Mouse (Mus musculus): ENCODE data around the gene Mcm3ap. TPM values are rescaled to one million over a fixed set of nuclear protein-coding genes. Genes with fewer than 3 reads are reported as not detected.

The Mcm3ap gene
- polyA plus RNA-seq, 1 experiment, result 16.6 TPM

DNA sequence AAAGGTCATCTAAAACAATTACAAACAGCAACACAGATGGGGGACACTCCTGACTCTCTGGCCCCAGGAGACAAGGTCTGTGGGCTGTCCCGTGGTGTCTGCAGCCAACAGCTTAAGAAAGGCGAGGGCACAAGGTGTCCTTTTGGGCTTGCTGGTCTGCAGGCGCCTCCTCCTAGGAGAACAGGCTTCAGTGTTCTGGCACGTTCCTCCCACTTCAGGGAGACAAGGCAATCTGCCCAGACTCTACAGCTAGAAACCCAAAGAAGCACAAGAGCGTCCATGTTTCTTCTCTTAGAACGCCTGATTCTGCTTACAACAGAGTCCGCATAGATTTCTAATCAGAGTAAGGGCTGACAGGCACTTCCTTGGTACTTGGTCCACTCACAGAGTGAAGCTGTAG lies 6.4 kb upstream of the Mcm3ap start:
- no peaks in the 10 kb centered on the region for H3K4me1 ChIP-seq (ENCODE audit: control insufficient read depth, insufficient read depth, insufficient read length)
- no peak for TF ChIP-seq POLR2A (IDR thresholded peaks at IDR 0.05; ENCODE audit: low read depth, low read length)
- no peak for TF ChIP-seq CTCF (IDR thresholded peaks at IDR 0.05; ENCODE audit: extremely low read depth, insufficient read depth, insufficient read length, insufficient replicate concordance)
- 95% methylated on average over 7 of the region's 7 CpGs for WGBS

DNA sequence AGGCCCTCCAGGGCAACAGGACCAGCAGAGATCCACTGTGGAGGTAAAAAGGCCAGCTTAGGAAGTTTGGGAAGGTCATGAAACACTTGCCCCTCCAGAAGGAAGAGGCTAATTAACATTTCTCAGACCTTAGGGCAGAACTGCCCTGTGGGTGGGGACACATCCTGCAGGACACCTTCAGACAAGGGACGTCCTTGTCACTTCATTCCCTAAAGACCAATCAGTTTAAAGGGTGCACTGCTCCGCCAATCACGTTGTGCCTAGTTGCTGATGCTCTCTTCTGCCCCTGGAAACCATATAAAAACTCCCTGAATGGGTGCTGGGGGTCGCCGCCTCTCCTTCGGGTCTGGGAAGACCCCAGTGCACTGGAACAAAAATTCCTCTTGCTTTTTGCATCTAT lies 6.0 kb upstream of the Mcm3ap start:
- Histone ChIP-seq H3K27ac (ENCODE audit: insufficient read depth, low read length) (no peak overlapping the region), H3K27me3 (ENCODE audit: control insufficient read depth, insufficient read depth, low read length) (no peaks in the 10 kb centered on the region), H3K36me3 (ENCODE audit: control insufficient read depth, insufficient read depth, low read length) (0 out of 2 replicates have a peak, but pooled peaks cover 3% of the 10 kb centered on the region), H3K4me1 (ENCODE audit: control insufficient read depth, insufficient read depth, insufficient read length) (no peaks in the 10 kb centered on the region), H3K4me3 (ENCODE audit: extremely low read depth, insufficient read depth, insufficient read length) (no peak overlapping the region)
- TF ChIP-seq CTCF (IDR thresholded peaks at IDR 0.05; ENCODE audit: extremely low read depth, insufficient read depth, insufficient read length, insufficient replicate concordance), result no peak
- no peak for TF ChIP-seq POLR2A (IDR thresholded peaks at IDR 0.05; ENCODE audit: low read depth, low read length)
- no peak for DNase-seq (ENCODE audit: low read depth in 1 of 2, low spot score in 2 of 2)
- 91% methylated on average over 6 of the region's 6 CpGs for WGBS

More for the DNA sequence above, 6.4 kb upstream of the Mcm3ap start:
- no peak overlapping the region for H3K4me3 ChIP-seq (ENCODE audit: extremely low read depth, insufficient read depth, insufficient read length)
- H3K36me3 ChIP-seq (ENCODE audit: control insufficient read depth, insufficient read depth, low read length), result 0 out of 2 replicates have a peak, but pooled peaks cover 3% of the 10 kb centered on the region
- no peak for DNase-seq (ENCODE audit: low read depth in 1 of 2, low spot score in 2 of 2)
- H3K27ac ChIP-seq (ENCODE audit: insufficient read depth, low read length), result no peak overlapping the region
- H3K27me3 ChIP-seq (ENCODE audit: control insufficient read depth, insufficient read depth, low read length), result no peaks in the 10 kb centered on the region

GRCm38 (mm10) chr10:76473759-76474158 lies 5.0 kb downstream of the Mcm3ap start:
- 88% methylated on average over 5 of the region's 5 CpGs for WGBS
- no peaks in the 10 kb centered on the region; the same call in 1 of the 2 replicates for H3K4me1 ChIP-seq (ENCODE audit: control insufficient read depth, insufficient read depth, insufficient read length)
- H3K36me3 ChIP-seq (ENCODE audit: control insufficient read depth, insufficient read depth, low read length), result peaks cover 43% of the 10 kb centered on the region
- no peak overlapping the region for H3K27ac ChIP-seq (ENCODE audit: insufficient read depth, low read length)
- H3K27me3 ChIP-seq (ENCODE audit: control insufficient read depth, insufficient read depth, low read length), result no peaks in the 10 kb centered on the region
- no peak for DNase-seq (ENCODE audit: low read depth in 1 of 2, low spot score in 2 of 2)
- TF ChIP-seq POLR2A (IDR thresholded peaks at IDR 0.05; ENCODE audit: low read depth, low read length), result no peak
- TF ChIP-seq CTCF (IDR thresholded peaks at IDR 0.05; ENCODE audit: extremely low read depth, insufficient read depth, insufficient read length, insufficient replicate concordance), result no peak
- no peak overlapping the region for H3K4me3 ChIP-seq (ENCODE audit: extremely low read depth, insufficient read depth, insufficient read length)

GRCm38 (mm10) chr10:76480851-76481250 lies 12.1 kb downstream of the Mcm3ap start:
- no peak for DNase-seq (ENCODE audit: low read depth in 1 of 2, low spot score in 2 of 2)
- H3K36me3 ChIP-seq (ENCODE audit: control insufficient read depth, insufficient read depth, low read length), result peaks cover 56% of the 10 kb centered on the region
- WGBS, result 93% methylated on average over 13 of the region's 13 CpGs

DNA sequence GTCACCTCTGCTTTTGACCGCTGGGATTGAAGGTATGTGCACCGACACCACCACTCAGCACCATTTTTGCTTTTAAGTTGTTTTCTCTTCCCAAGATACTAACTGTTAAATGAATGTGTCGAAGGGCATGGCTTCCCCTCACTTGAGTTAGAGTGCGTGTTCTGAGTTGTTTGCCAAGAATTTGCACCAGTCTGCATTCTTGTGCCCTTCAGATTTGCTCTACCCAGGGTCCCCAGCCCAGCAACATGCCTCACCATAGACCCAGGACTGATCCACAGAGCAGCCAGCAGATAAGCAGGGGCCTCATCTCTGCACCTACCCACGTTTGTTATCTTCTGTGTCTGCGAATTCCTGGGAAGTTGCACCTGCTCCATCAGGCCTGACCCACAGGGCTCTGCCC lies 12.8 kb downstream of the Mcm3ap start:
- no peaks in the 10 kb centered on the region for H3K4me1 ChIP-seq (ENCODE audit: control insufficient read depth, insufficient read depth, insufficient read length)
- peaks cover 59% of the 10 kb centered on the region for H3K36me3 ChIP-seq (ENCODE audit: control insufficient read depth, insufficient read depth, low read length)
- DNase-seq (ENCODE audit: low read depth in 1 of 2, low spot score in 2 of 2), result no peak
- H3K27ac ChIP-seq (ENCODE audit: insufficient read depth, low read length), result no peak overlapping the region
- 93% methylated on average over 6 of the region's 6 CpGs for whole genome bisulfite sequencing
- no peak for TF ChIP-seq POLR2A (IDR thresholded peaks at IDR 0.05; ENCODE audit: low read depth, low read length)
- no peaks in the 10 kb centered on the region for H3K27me3 ChIP-seq (ENCODE audit: control insufficient read depth, insufficient read depth, low read length)
- no peak overlapping the region for H3K4me3 ChIP-seq (ENCODE audit: extremely low read depth, insufficient read depth, insufficient read length)

More at GRCm38 (mm10) chr10:76480851-76481250, 12.1 kb downstream of the Mcm3ap start:
- no peaks in the 10 kb centered on the region for H3K4me1 ChIP-seq (ENCODE audit: control insufficient read depth, insufficient read depth, insufficient read length)
- H3K27ac ChIP-seq (ENCODE audit: insufficient read depth, low read length), result no peak overlapping the region
- no peak overlapping the region for H3K4me3 ChIP-seq (ENCODE audit: extremely low read depth, insufficient read depth, insufficient read length)
- H3K27me3 ChIP-seq (ENCODE audit: control insufficient read depth, insufficient read depth, low read length), result no peaks in the 10 kb centered on the region
- TF ChIP-seq CTCF (IDR thresholded peaks at IDR 0.05; ENCODE audit: extremely low read depth, insufficient read depth, insufficient read length, insufficient replicate concordance), result no peak
- TF ChIP-seq POLR2A (IDR thresholded peaks at IDR 0.05; ENCODE audit: low read depth, low read length), result no peak

- peaks cover 62% of the 10 kb centered on the region for H3K36me3 ChIP-seq (ENCODE audit: control insufficient read depth, insufficient read depth, low read length)
- TF ChIP-seq POLR2A (IDR thresholded peaks at IDR 0.05; ENCODE audit: low read depth, low read length), result no peak
- no peak overlapping the region for H3K27ac ChIP-seq (ENCODE audit: insufficient read depth, low read length)
- DNase-seq (ENCODE audit: low read depth in 1 of 2, low spot score in 2 of 2), result no peak
- no peaks in the 10 kb centered on the region for H3K4me1 ChIP-seq (ENCODE audit: control insufficient read depth, insufficient read depth, insufficient read length)
- H3K4me3 ChIP-seq (ENCODE audit: extremely low read depth, insufficient read depth, insufficient read length), result no peak overlapping the region
- no peaks in the 10 kb centered on the region for H3K27me3 ChIP-seq (ENCODE audit: control insufficient read depth, insufficient read depth, low read length)
- whole genome bisulfite sequencing, result 85% methylated on average over 2 of the region's 2 CpGs
These were observed 17.6 kb downstream of the Mcm3ap start for GRCm38 (mm10) chr10:76486302-76486701.

GRCm38 (mm10) chr10:76488265-76488664 lies 19.5 kb downstream of the Mcm3ap start:
- H3K27ac ChIP-seq (ENCODE audit: insufficient read depth, low read length), result no peak overlapping the region
- no peak overlapping the region for H3K4me3 ChIP-seq (ENCODE audit: extremely low read depth, insufficient read depth, insufficient read length)
- DNase-seq (ENCODE audit: low read depth in 1 of 2, low spot score in 2 of 2), result no peak
- TF ChIP-seq CTCF (IDR thresholded peaks at IDR 0.05; ENCODE audit: extremely low read depth, insufficient read depth, insufficient read length, insufficient replicate concordance), result no peak
- no peak for TF ChIP-seq POLR2A (IDR thresholded peaks at IDR 0.05; ENCODE audit: low read depth, low read length)
- 82% methylated on average over 8 of the region's 8 CpGs for WGBS
- no peaks in the 10 kb centered on the region for H3K4me1 ChIP-seq (ENCODE audit: control insufficient read depth, insufficient read depth, insufficient read length)
- H3K27me3 ChIP-seq (ENCODE audit: control insufficient read depth, insufficient read depth, low read length), result no peaks in the 10 kb centered on the region
- H3K36me3 ChIP-seq (ENCODE audit: control insufficient read depth, insufficient read depth, low read length), result peaks cover 58% of the 10 kb centered on the region

All from spleen, adult 2 months (tissue).